Mouse (Mus musculus) forebrain, embryonic 14.5 days (tissue): ENCODE measurements around the gene Kirrel3. TPM values are rescaled to one million over a fixed set of nuclear protein-coding genes. Genes with fewer than 3 reads are reported as not detected.

Experiments
- ATAC-seq: fragments of 200-750 bp; cut with Nextera tagmentation; 2 replicates; pipeline ENCODE4 v1.8.0; 2017; ENCODE audit warnings: mild to moderate bottlenecking, moderate library complexity
- DNase-seq: peaks from one replicate; pipeline ENCODE4 v3.0.0-alpha.2; 2015; ENCODE audit warnings: low spot score
- H3K27ac ChIP-seq: fragments of 300-500 bp; sonication (generic); 2 replicates; pipeline ENCODE4 v1.5.1; 2014; ENCODE audit warnings: low read depth, mild to moderate bottlenecking, control low read depth, low read length, moderate library complexity
- H3K27me3 ChIP-seq: fragments of 300-500 bp; sonication (generic); replicated peaks from 2 replicates; pipeline ENCODE4 v1.6.1; 2014; ENCODE audit warnings: low read length, control low read depth, mixed read lengths; ENCODE audit not compliant: control insufficient read depth, insufficient read depth
- H3K36me3 ChIP-seq: fragments of 300-500 bp; sonication (generic); 2 replicates; pipeline ENCODE4 v1.6.1; 2014; ENCODE audit warnings: low read length, control low read depth; ENCODE audit not compliant: control insufficient read depth, insufficient read depth
- H3K4me1 ChIP-seq: fragments of 300-500 bp; sonication (generic); 2 replicates; pipeline ENCODE4 v1.6.1; 2014; ENCODE audit warnings: antibody characterized with exemption, low read length, control low read depth; ENCODE audit not compliant: control insufficient read depth, insufficient read depth
- H3K4me2 ChIP-seq: fragments of 300-500 bp; sonication (generic); 2 replicates; pipeline ENCODE4 v1.6.1; 2014; ENCODE audit warnings: mild to moderate bottlenecking, control low read depth, low read length
- H3K4me3 ChIP-seq: fragments of 300-500 bp; sonication (generic); 2 replicates; pipeline ENCODE4 v1.5.1; 2014; ENCODE audit warnings: low read depth, low read length, control low read depth
- H3K9ac ChIP-seq: fragments of 300-500 bp; sonication (generic); 2 replicates; pipeline ENCODE4 v1.6.1; 2014; ENCODE audit warnings: mild to moderate bottlenecking, low read length, control low read depth, moderate library complexity
- H3K9me3 ChIP-seq: fragments of 300-500 bp; sonication (generic); replicated peaks from 2 replicates; pipeline ENCODE4 v1.6.1; 2016; ENCODE audit warnings: low read length, control low read depth, mixed read lengths; ENCODE audit not compliant: control insufficient read depth
- WGBS: fragments of 180-500 bp; shearing (Covaris S2); extraction: QIAGEN DNeasy Blood & Tissue Kit; methylation state at CpG from one replicate; pipeline ENCODE4 v1.1.7; 2014; 5-methylcytosine and 5-hydroxymethylcytosine counted together
- polyA plus RNA-seq: library from polyadenylated mRNA; unstranded; fragments of >200 nt; fragmentation: Nextera tagmentation; extraction: Ambion mirVana; gene quantifications from 2 replicates; pipeline ENCODE4 v1.2.1, GENCODE M21; 2014

Gene Kirrel3
- polyA plus RNA-seq, 1 experiment from 2014 or later, result 31.0 TPM

- Histone ChIP-seq H3K36me3 (0 out of 2 replicates have a peak, but pooled peaks cover 2% of the 10 kb centered on the region), H3K9ac (no peak overlapping the region), H3K9me3 (no peaks in the 10 kb centered on the region), H3K27me3 (no peaks in the 10 kb centered on the region), H3K4me2 (no peak overlapping the region), H3K4me3 (no peak overlapping the region), H3K27ac (no peak overlapping the region), H3K4me1 (peaks cover 15% of the 10 kb centered on the region)
- ATAC-seq, result no peak
- 95% methylated on average over 6 of the region's 6 CpGs for whole genome bisulfite sequencing
- no peak for DNase-seq
These were observed 562.8 kb downstream of the Kirrel3 start for GRCm38 (mm10) chr9:35048449-35048848.

DNA sequence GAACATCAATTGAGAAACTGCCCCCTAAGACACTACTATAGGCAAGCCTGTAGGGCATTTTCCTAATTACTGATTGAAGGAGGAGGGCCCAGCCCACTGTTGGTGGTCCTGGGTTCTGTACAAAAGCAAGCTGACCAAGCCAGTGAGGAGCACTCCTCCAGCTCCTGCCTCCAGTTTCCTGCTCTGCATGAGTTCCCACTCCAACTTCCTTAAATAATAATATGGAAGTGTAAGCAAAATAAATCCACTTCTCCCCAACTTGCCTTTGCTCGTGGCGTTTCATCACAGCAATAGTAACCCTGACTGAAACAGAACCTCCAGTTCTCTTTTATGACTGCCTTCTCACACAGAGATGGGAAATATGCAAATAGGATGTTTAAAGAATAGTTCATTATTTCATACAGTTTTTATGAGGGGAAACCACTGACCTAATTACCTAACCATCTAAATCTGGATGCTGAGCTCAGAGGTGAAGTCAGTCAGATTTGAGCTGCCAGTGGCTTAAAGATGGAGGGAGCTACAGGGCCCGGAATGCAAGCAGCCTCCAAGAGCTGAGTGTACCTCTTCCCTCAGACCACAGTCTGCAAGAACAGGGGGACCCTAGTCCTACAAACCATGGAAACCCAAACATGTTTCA, 564.3 kb downstream of the Kirrel3 start:
- Histone ChIP-seq H3K4me3 (no peak overlapping the region), H3K4me1 (peaks cover 2% of the 10 kb centered on the region; the same call in 1 of the 2 replicates), H3K36me3 (0 out of 2 replicates have a peak, but pooled peaks cover 2% of the 10 kb centered on the region), H3K4me2 (no peak overlapping the region), H3K27me3 (no peaks in the 10 kb centered on the region), H3K9ac (no peak overlapping the region), H3K27ac (no peak overlapping the region), H3K9me3 (no peaks in the 10 kb centered on the region)
- DNase-seq, result no peak
- no peak for ATAC-seq
- WGBS, result 72% methylated on average over 3 of the region's 3 CpGs

GRCm38 (mm10) chr9:35050701-35051454, 565.2 kb downstream of the Kirrel3 start:
- no peak overlapping the region for H3K4me2 ChIP-seq
- no peaks in the 10 kb centered on the region for H3K27me3 ChIP-seq
- no peak overlapping the region for H3K4me3 ChIP-seq
- WGBS, result 91% methylated on average over 6 of the region's 6 CpGs
- no peaks in the 10 kb centered on the region for H3K4me1 ChIP-seq
- no peak overlapping the region for H3K9ac ChIP-seq
- H3K9me3 ChIP-seq, result no peaks in the 10 kb centered on the region
- no peak for ATAC-seq
- H3K27ac ChIP-seq, result no peak overlapping the region
- 0 out of 2 replicates have a peak, but pooled peaks cover 2% of the 10 kb centered on the region for H3K36me3 ChIP-seq
- DNase-seq, result no peak

GRCm38 (mm10) chr9:35051666-35052065, 566.0 kb downstream of the Kirrel3 start:
- H3K4me1 ChIP-seq, result no peaks in the 10 kb centered on the region
- no peaks in the 10 kb centered on the region for H3K9me3 ChIP-seq
- no peak for ATAC-seq
- no peak for DNase-seq
- H3K27me3 ChIP-seq, result no peaks in the 10 kb centered on the region
- H3K9ac ChIP-seq, result no peak overlapping the region
- 0 out of 2 replicates have a peak, but pooled peaks cover 2% of the 10 kb centered on the region for H3K36me3 ChIP-seq
- 96% methylated on average over 4 of the region's 4 CpGs for WGBS
- H3K4me2 ChIP-seq, result no peak overlapping the region
- H3K27ac ChIP-seq, result no peak overlapping the region
- no peak overlapping the region for H3K4me3 ChIP-seq

- Histone ChIP-seq H3K27ac (no peak overlapping the region), H3K27me3 (no peaks in the 10 kb centered on the region), H3K4me3 (no peak overlapping the region), H3K9ac (no peak overlapping the region), H3K9me3 (no peaks in the 10 kb centered on the region), H3K36me3 (0 out of 2 replicates have a peak, but pooled peaks cover 2% of the 10 kb centered on the region), H3K4me2 (no peak overlapping the region), H3K4me1 (no peaks in the 10 kb centered on the region)
- WGBS, result 93% methylated on average over 4 of the region's 4 CpGs
- no peak for ATAC-seq
- no peak for DNase-seq
These were observed 567.0 kb downstream of the Kirrel3 start for GRCm38 (mm10) chr9:35052671-35053070.

DNA sequence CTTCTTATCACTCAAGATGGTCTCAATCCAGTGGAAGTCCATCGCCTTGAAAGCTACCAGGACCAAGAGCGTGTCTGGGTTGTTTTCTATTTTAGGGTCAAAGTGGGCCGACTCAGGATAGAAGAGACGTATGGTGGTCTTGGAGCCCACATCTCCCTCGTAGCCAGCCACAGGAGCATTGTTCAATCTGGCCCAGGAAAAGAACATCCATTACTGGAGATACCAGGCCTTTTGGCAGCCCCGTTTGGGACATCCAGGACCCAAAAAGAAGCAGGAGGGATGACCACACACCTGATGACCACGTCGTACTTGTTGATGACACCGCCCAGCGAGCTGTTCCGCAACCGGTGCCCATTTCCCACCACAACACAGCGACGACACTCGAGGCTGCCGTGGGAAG, 567.4 kb downstream of the Kirrel3 start:
- DNase-seq (no peak), ATAC-seq (no peak)
- no peak overlapping the region for H3K4me3 ChIP-seq
- no peaks in the 10 kb centered on the region for H3K4me1 ChIP-seq
- H3K36me3 ChIP-seq, result 0 out of 2 replicates have a peak, but pooled peaks cover 2% of the 10 kb centered on the region
- no peak overlapping the region for H3K4me2 ChIP-seq
- no peaks in the 10 kb centered on the region for H3K27me3 ChIP-seq
- 92% methylated on average over 16 of the region's 16 CpGs for whole genome bisulfite sequencing
- no peaks in the 10 kb centered on the region for H3K9me3 ChIP-seq
- H3K9ac ChIP-seq, result no peak overlapping the region
- no peak overlapping the region for H3K27ac ChIP-seq

DNA sequence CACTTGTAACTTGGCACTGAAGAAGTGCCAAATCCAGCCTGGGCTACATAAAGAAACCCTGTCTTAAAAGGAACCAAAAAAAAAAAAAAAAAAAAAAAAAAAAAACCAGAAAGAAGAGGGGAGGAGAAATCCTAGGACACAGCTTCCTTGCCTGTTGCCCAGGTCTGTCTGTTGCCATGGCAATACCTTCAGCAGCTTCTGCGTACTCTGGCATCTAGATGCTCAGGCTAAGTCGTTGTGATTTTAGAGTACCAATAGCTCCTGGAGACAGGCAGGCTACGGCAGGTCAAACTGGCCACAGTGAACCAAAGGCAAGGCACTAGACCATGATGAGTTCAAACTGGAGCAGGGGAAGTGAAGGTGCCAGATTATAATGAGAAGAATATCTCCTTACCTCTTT, 568.0 kb downstream of the Kirrel3 start:
- ATAC-seq (no peak), DNase-seq (peak; percentile 24)
- 0 out of 2 replicates have a peak, but pooled peaks cover 2% of the 10 kb centered on the region for H3K36me3 ChIP-seq
- H3K4me2 ChIP-seq, result no peak overlapping the region
- no peaks in the 10 kb centered on the region for H3K9me3 ChIP-seq
- H3K4me3 ChIP-seq, result no peak overlapping the region
- WGBS, result 76% methylated on average over 3 of the region's 3 CpGs
- no peak overlapping the region for H3K9ac ChIP-seq
- no peaks in the 10 kb centered on the region for H3K4me1 ChIP-seq
- H3K27ac ChIP-seq, result no peak overlapping the region
- no peaks in the 10 kb centered on the region for H3K27me3 ChIP-seq

DNA sequence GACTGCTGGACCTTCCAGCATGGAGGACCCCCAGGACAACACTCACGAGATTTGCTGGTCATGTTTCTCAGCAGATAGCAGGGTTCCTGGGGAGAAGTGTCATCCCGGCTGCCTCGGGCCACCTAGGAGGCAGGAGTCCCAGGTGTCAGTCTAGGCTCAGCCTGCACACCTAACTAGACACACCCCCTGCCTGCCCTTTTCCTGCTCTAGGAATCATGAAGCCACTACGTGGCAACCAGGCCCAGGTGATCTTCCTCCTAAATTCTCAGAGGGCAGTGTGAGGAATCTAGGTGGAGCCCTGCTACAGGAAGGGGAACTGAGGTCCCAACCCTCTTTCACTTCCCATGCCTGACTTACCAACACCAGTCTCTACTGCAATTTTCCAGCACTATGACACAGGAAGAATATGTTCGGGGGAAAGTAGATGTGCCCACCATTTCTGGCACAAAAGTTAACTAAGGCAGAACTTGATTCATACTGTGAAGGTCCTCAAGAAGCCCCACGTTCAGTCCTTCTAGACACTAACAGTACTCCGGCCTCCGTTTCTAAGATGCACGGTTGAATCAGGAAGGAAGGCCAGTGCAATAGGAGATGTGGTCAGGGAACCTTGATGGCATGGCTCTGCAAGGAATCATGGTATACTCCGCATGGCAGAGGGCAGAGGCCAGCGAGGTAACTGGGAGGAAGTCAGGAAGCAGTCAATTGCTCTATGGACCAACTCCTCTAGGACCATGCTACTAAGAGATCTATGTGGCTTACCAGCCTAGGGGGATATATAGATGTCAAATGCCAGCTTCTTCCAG, 570.0 kb downstream of the Kirrel3 start:
- Histone ChIP-seq H3K9ac (no peak overlapping the region), H3K4me1 (no peaks in the 10 kb centered on the region), H3K27ac (no peak overlapping the region), H3K36me3 (0 out of 2 replicates have a peak, but pooled peaks cover 2% of the 10 kb centered on the region), H3K4me2 (no peak overlapping the region), H3K4me3 (no peak overlapping the region), H3K27me3 (no peaks in the 10 kb centered on the region), H3K9me3 (no peaks in the 10 kb centered on the region)
- 90% methylated on average over 11 of the region's 11 CpGs for WGBS
- no peak for ATAC-seq
- no peak for DNase-seq
